Mouse (Mus musculus) adipocyte (in vitro differentiated cells): Measurements from ENCODE around the gene Epp13.
"Not testable (repeated sequence)": the region's sequence is repeated elsewhere in the genome, so short reads cannot be mapped to it uniquely, and the experiment has no call there.

Source experiments
- DNase-seq: peaks from one replicate; pipeline ENCODE4 v3.0.0-alpha.2; 2016; ENCODE audit warnings: low spot score

Gene Epp13

GRCm38 (mm10) chr7:6285842-6286705 is 33.6 kb downstream of the Epp13 start, which contains the start of gene Zfp667:
Gene Zfp667, plus strand, starts transcription at chr7:6286579.
- peak; percentile 91 for DNase-seq

GRCm38 (mm10) chr7:6286921-6287531 is 34.5 kb downstream of the Epp13 start:
- DNase-seq: no peak

GRCm38 (mm10) chr7:6291121-6291520 is 38.6 kb downstream of the Epp13 start:
- not testable (repeated sequence) for DNase-seq

- not testable (repeated sequence) for DNase-seq
Observed at GRCm38 (mm10) chr7:6300796-6301195, 48.3 kb downstream of the Epp13 start.

- no peak for DNase-seq
Observed at GRCm38 (mm10) chr7:6330458-6331232, 78.1 kb downstream of the Epp13 start.

- peak; percentile 76 for DNase-seq
Observed at GRCm38 (mm10) chr7:6331233-6331956, 78.9 kb downstream of the Epp13 start, which contains the start of gene Zfp583. Gene Zfp583, minus strand, starts transcription at chr7:6331285.
